ENCODE assay signal across 8 mouse cellular contexts in the genomic region with DNA sequence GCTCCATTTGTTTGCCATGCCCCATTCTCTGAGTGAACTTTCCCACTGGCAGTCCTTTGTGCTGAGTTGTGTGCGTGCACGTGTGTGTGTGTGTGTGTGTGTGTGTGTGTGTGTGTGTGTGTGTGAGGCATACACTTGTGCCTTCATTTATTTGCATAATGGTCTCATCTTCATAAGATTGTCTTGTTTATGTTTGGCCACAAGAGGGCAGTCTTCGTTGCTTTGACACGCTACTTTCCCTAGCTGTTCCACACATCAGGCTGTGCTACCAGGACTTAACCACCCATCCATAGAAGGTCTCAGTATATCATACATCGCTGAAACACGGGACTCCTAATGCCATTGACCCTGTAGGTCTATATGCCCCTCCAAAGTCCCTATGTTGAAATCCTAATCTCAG. TPM values are rescaled to one million over a fixed set of nuclear protein-coding genes. Genes with fewer than 3 reads are reported as not detected.
A peak's percentile ranks its signal among the peaks of the same experiment; 100 is the strongest.
DNase-seq lines count a peak whose midpoint lies in the region; ATAC-seq and TF ChIP-seq lines count a peak whose summit lies in the region.

No protein-coding gene starts in this region.

- H3K9me3 ChIP-seq in CH12.LX (replicated peaks; ENCODE audit: low read length) = no peaks in the 10 kb centered on the region
- H3K9me3 ChIP-seq in kidney, postnatal 0 days (replicated peaks; ENCODE audit: low read length) = no peaks in the 10 kb centered on the region

- TF ChIP-seq RAD21 in CH12.LX (IDR thresholded peaks at IDR 0.05; ENCODE audit: low read depth, low read length) = peak; percentile 67

- H3K79me2 ChIP-seq in CH12.LX (replicated peaks; ENCODE audit: control insufficient read depth, extremely low read depth, insufficient read depth, poor library complexity, severe bottlenecking) = no peaks in the 10 kb centered on the region

- TF ChIP-seq POLR2A in CH12.LX (IDR thresholded peaks at IDR 0.05; ENCODE audit: low read depth, low read length) = no peak
- TF ChIP-seq POLR2A in lung, adult 2 months (IDR thresholded peaks at IDR 0.05; ENCODE audit: borderline replicate concordance, extremely low read depth, low read depth, low read length) = no peak

- TF ChIP-seq EP300 in CH12.LX (IDR thresholded peaks at IDR 0.05; ENCODE audit: low read length) = no peak

- H3K4me2 ChIP-seq in CH12.LX (ENCODE audit: insufficient read depth, low read depth, poor library complexity, severe bottlenecking) = no peak overlapping the region
- H3K4me2 ChIP-seq in kidney, postnatal 0 days (ENCODE audit: low read length) = no peak overlapping the region

- TF ChIP-seq CTCF in CH12.LX (conservative IDR thresholded peaks at IDR 0.05 in 1 of 2, IDR thresholded peaks at IDR 0.05 in 1 of 2; ENCODE audit: low read depth in 2 of 2, low read length in 2 of 2) = peak; percentile 55 to 74; a peak in 3 of 4 replicates
- peak; percentile 92 for TF ChIP-seq CTCF in kidney, postnatal 0 days (IDR thresholded peaks at IDR 0.05; ENCODE audit: low read depth)
- peak; percentile 58 for TF ChIP-seq CTCF in lung, adult 2 months (IDR thresholded peaks at IDR 0.05; ENCODE audit: insufficient read depth, low read length)

- no peak overlapping the region for H3K4me3 ChIP-seq in CH12.LX (replicated peaks in 1 of 3; ENCODE audit: low read depth in 2 of 3, low read length in 2 of 3, poor library complexity in 1 of 3)
- H3K4me3 ChIP-seq in kidney, postnatal 0 days (replicated peaks; ENCODE audit: low read depth, low read length) = no peak overlapping the region
- no peak overlapping the region for H3K4me3 ChIP-seq in lung, adult 2 months (replicated peaks; ENCODE audit: extremely low read depth, low read depth, low read length)

- no peak overlapping the region for H3K27ac ChIP-seq in CH12.LX (ENCODE audit: insufficient read depth, low read depth)
- H3K27ac ChIP-seq in kidney, postnatal 0 days = no peak overlapping the region

- 10% methylated on average over 6 of the region's 6 CpGs for WGBS in kidney, postnatal 0 days
- 8% methylated on average over 6 of the region's 6 CpGs for WGBS in lung, adult 2 months

- H3K9ac ChIP-seq in CH12.LX (ENCODE audit: insufficient read depth, low read depth) = no peak overlapping the region
- no peak overlapping the region for H3K9ac ChIP-seq in kidney, postnatal 0 days (ENCODE audit: low read depth, low read length)

- H3K4me1 ChIP-seq in CH12.LX (ENCODE audit: control insufficient read depth in 1 of 2, insufficient read depth in 2 of 2) = peaks cover 0 to 5% of the 10 kb centered on the region in 2 experiments; a peak in 1 of 4 replicates
- no peaks in the 10 kb centered on the region for H3K4me1 ChIP-seq in kidney, postnatal 0 days (replicated peaks; ENCODE audit: insufficient read depth, low read length)
- H3K4me1 ChIP-seq in lung, adult 2 months (ENCODE audit: control insufficient read depth, insufficient read depth, low read length) = no peaks in the 10 kb centered on the region

- ATAC-seq in kidney, postnatal 0 days (replicated peaks; ENCODE audit: low FRiP score, low read depth) = peak; percentile 83
- peak; percentile 53; the same call in 1 of the 2 replicates for ATAC-seq in neutrophil, adult 5-6 weeks (ENCODE audit: extremely low read depth, insufficient number of reproducible peaks, low FRiP score, poor library complexity, severe bottlenecking)

- no peaks in the 10 kb centered on the region for H3K27me3 ChIP-seq in CH12.LX (replicated peaks)
- H3K27me3 ChIP-seq in kidney, postnatal 0 days (ENCODE audit: insufficient read depth, low read length) = no peaks in the 10 kb centered on the region

- in situ Hi-C loops in CH12.LX (cut with MboI; ENCODE audit: low pct_ligation_motif_present, low pct_unique_long_range_greater_than_20kb, low sequenced_read_pairs) = no loop called here

- dilution Hi-C loops in CH12.LX (cut with MboI; ENCODE audit: extremely low pct_ligation_motif_present, extremely low pct_unique_long_range_greater_than_20kb, low sequenced_read_pairs) = no loop called here

- no peaks in the 10 kb centered on the region for H3K36me3 ChIP-seq in CH12.LX (replicated peaks in 1 of 2; ENCODE audit: control insufficient read depth in 1 of 2, insufficient read depth in 1 of 2, low read length in 1 of 2)
- 0 out of 2 replicates have a peak, but pooled peaks cover 5% of the 10 kb centered on the region for H3K36me3 ChIP-seq in kidney, postnatal 0 days (ENCODE audit: insufficient read depth, low read length)

- peak; percentile 64 for DNase-seq in CH12.LX (ENCODE audit: extremely low read depth)
- peak; percentile 85 for DNase-seq in R1 (ENCODE audit: low read depth, low spot score)
- DNase-seq in cerebellum, postnatal 36 days = peak; percentile 20 to 36
- DNase-seq in gonadal fat pad, adult 2 months (ENCODE audit: low read depth) = peak; percentile 3
- peak; percentile 90 for DNase-seq in kidney, postnatal 0 days (ENCODE audit: low spot score)
- peak; percentile 18 for DNase-seq in lung, adult 2 months
- DNase-seq in urinary bladder, postnatal 10 days (ENCODE audit: low spot score) = no peak

TF ChIP-seq in CH12.LX, 34 proteins besides CTCF, POLR2A, EP300 and RAD21:
- TF ChIP-seq ZC3H11A (IDR thresholded peaks at IDR 0.05; ENCODE audit: low read depth, low read length) = no peak
- no peak for TF ChIP-seq ZNF384 (IDR thresholded peaks at IDR 0.05; ENCODE audit: low read depth, low read length)
- no peak for TF ChIP-seq ZMIZ1 (IDR thresholded peaks at IDR 0.05; ENCODE audit: low read depth, low read length)
- no peak for TF ChIP-seq KAT2A (IDR thresholded peaks at IDR 0.05; ENCODE audit: insufficient replicate concordance, low read length)
- TF ChIP-seq BHLHE40 (IDR thresholded peaks at IDR 0.05; ENCODE audit: low read depth, low read length) = peak; percentile 78
- TF ChIP-seq CHD1 (IDR thresholded peaks at IDR 0.05; ENCODE audit: low read depth, low read length) = no peak
- peak; percentile 73 for TF ChIP-seq SMC3 (IDR thresholded peaks at IDR 0.05; ENCODE audit: low read depth, low read length)
- no peak for TF ChIP-seq CHD2 (IDR thresholded peaks at IDR 0.05; ENCODE audit: low read length)
TF ChIP-seq in CH12.LX: peak in this region for 2.

RNA-seq across cellular contexts. Expression of a gene that starts 39.3 kb away (rescaled TPM):
- total RNA-seq in CH12.LX (2012; rRNA removed) (not detected in 2 replicates), CH12.LX (2014; rRNA removed) (not detected in 2 replicates)
- not detected in 2 replicates for polyA plus RNA-seq in CH12.LX (2012; ENCODE audit: insufficient read length, low read depth)
- 5.3 and 5.4 TPM in 2 replicates for polyA plus RNA-seq in gonadal fat pad, adult 2 months (2012; rRNA removed)
- polyA plus RNA-seq in kidney, postnatal 0 days (2015; fragmentation: Nextera tagmentation; extraction: Ambion mirVana) = 16.8 and 18.0 TPM in 2 replicates
- polyA plus RNA-seq in lung, adult 2 months (2012; rRNA removed) = 0.58 and 0.66 TPM in 2 replicates
- not detected in 2 replicates for total RNA-seq in neutrophil, adult 5-6 weeks (2017)
